Mouse (Mus musculus) spleen, adult 2 months (tissue): ENCODE results near the gene Rell1.

ENCODE experiments used
- CTCF ChIP-seq: fragments of 200-500 bp; IDR thresholded peaks from 2 replicates; pipeline ENCODE4 v1.5.1; 2011; ENCODE audit warnings: mild to moderate bottlenecking, inconsistent platforms; ENCODE audit not compliant: insufficient read depth, insufficient read length, insufficient replicate concordance; ENCODE audit errors: extremely low read depth
- POLR2A ChIP-seq: fragments of 200-500 bp; IDR thresholded peaks from 2 replicates; pipeline ENCODE4 v1.6.1; 2011; ENCODE audit warnings: low read depth, low read length, inconsistent platforms

DNA sequence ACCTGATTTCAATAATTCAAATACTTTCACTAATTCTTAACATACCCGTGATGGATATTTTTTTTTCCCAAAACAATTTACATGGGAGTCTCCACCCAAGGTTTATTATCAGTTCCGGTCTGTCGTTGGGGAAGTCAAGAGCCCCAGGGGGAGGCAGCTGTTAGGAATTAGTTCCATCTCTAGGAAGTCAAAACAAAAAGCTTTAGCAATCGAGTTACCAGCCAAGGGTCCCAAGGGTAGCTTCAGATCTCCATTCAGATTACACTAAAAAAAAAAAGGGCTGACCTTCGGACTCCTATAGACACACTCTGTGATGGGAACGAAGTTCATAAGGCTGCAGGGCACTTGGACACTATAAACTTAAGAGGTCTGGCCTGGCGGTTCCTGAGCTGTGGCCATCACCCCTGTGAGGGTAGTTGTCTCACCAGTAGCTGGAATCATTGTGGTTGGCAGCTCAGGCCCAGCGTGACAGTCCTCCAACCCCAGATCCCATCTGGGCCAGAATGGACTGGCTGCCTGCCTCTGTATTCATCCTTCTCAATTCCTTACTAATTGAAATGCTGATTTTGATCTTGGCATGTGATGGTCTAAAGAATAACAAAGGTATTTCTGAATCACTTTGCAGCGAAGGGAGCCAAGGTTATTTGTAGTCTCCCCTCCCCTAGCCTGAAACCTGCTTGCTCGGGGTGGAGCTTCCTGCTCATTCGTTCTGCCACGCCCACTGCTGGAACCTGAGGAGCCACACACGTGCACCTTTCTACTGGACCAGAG lies 44.1 kb upstream of the Rell1 start:
- TF ChIP-seq CTCF (no peak), POLR2A (no peak)
